Mouse (Mus musculus): ENCODE data around the gene Ube2q2. TPM values are rescaled to one million over a fixed set of nuclear protein-coding genes. Genes with fewer than 3 reads are reported as not detected.
A peak's percentile ranks its signal among the peaks of the same experiment; 100 is the strongest.
"Not testable (repeated sequence)": the region's sequence is repeated elsewhere in the genome, so short reads cannot be mapped to it uniquely, and the experiment has no call there.

Ube2q2 gene
- polyA plus RNA-seq (2015; fragmentation: Nextera tagmentation; extraction: Ambion mirVana) = 29.7 and 30.6 TPM in 2 replicates

- under 1% methylated on average over 58 of the region's 81 CpGs for WGBS
- Histone ChIP-seq H3K9me3 (no peaks in the 10 kb centered on the region), H3K4me1 (replicated peaks) (peaks cover 2% of the 10 kb centered on the region; the same call in 1 of the 2 replicates), H3K27ac (peak within 1 kb of the TSS; percentile 66), H3K4me2 (replicated peaks) (peak within 1 kb of the TSS; percentile 93), H3K4me3 (replicated peaks) (peak within 1 kb of the TSS; percentile 79), H3K9ac (peak within 1 kb of the TSS; percentile 85), H3K36me3 (no peaks in the 10 kb centered on the region), H3K27me3 (replicated peaks) (no peaks in the 10 kb centered on the region)
- peak; percentile 93 for ATAC-seq
Measured at GRCm38 (mm10) chr9:55148854-55149498, at the start of gene Ube2q2. Ube2q2 (plus strand) TSS chr9:55148854.

GRCm38 (mm10) chr9:55101117-55101516 is 47.5 kb upstream of the Ube2q2 start:
- H3K27me3 ChIP-seq (replicated peaks) = no peaks in the 10 kb centered on the region
- no peak for ATAC-seq
- no peaks in the 10 kb centered on the region for H3K4me1 ChIP-seq (replicated peaks)

GRCm38 (mm10) chr9:55102186-55102835 is 46.3 kb upstream of the Ube2q2 start:
- Histone ChIP-seq H3K4me3 (replicated peaks) (no peak overlapping the region), H3K4me1 (replicated peaks) (no peaks in the 10 kb centered on the region), H3K4me2 (replicated peaks) (no peak overlapping the region), H3K36me3 (no peaks in the 10 kb centered on the region), H3K9ac (no peak overlapping the region), H3K27ac (no peak overlapping the region), H3K9me3 (no peaks in the 10 kb centered on the region), H3K27me3 (replicated peaks) (no peaks in the 10 kb centered on the region)
- 87% methylated on average over 8 of the region's 8 CpGs for WGBS
- no peak for ATAC-seq

More at GRCm38 (mm10) chr9:55101117-55101516, 47.5 kb upstream of the Ube2q2 start:
- Histone ChIP-seq H3K9me3 (no peaks in the 10 kb centered on the region), H3K4me3 (replicated peaks) (no peak overlapping the region), H3K36me3 (no peaks in the 10 kb centered on the region), H3K27ac (no peak overlapping the region), H3K9ac (no peak overlapping the region), H3K4me2 (replicated peaks) (no peak overlapping the region)
- 46% methylated on average over 3 of the region's 3 CpGs for WGBS

GRCm38 (mm10) chr9:55102931-55103630 is 45.6 kb upstream of the Ube2q2 start:
- 82% methylated on average over 5 of the region's 5 CpGs for WGBS
- Histone ChIP-seq H3K27ac (no peak overlapping the region), H3K27me3 (replicated peaks) (no peaks in the 10 kb centered on the region), H3K4me2 (replicated peaks) (no peak overlapping the region), H3K9ac (no peak overlapping the region), H3K36me3 (no peaks in the 10 kb centered on the region), H3K9me3 (no peaks in the 10 kb centered on the region), H3K4me1 (replicated peaks) (no peaks in the 10 kb centered on the region), H3K4me3 (replicated peaks) (no peak overlapping the region)
- ATAC-seq = no peak

GRCm38 (mm10) chr9:55110059-55110834 is 38.4 kb upstream of the Ube2q2 start:
- ATAC-seq = peak; percentile 94
- Histone ChIP-seq H3K27ac (no peak overlapping the region), H3K4me1 (replicated peaks) (no peaks in the 10 kb centered on the region), H3K4me3 (replicated peaks) (no peak overlapping the region), H3K27me3 (replicated peaks) (no peaks in the 10 kb centered on the region), H3K4me2 (replicated peaks) (no peak overlapping the region), H3K36me3 (no peaks in the 10 kb centered on the region), H3K9me3 (no peaks in the 10 kb centered on the region), H3K9ac (no peak overlapping the region)
- 29% methylated on average over 16 of the region's 16 CpGs for WGBS

- H3K4me2 ChIP-seq (replicated peaks); H3K4me3 ChIP-seq (replicated peaks); H3K27ac ChIP-seq; ATAC-seq; H3K27me3 ChIP-seq (replicated peaks); H3K9ac ChIP-seq; H3K36me3 ChIP-seq; H3K4me1 ChIP-seq (replicated peaks); H3K9me3 ChIP-seq: not testable (repeated sequence)
- 15% methylated on average over 3 of the region's 3 CpGs for WGBS
Measured at GRCm38 (mm10) chr9:55110835-55111217, 37.8 kb upstream of the Ube2q2 start.

GRCm38 (mm10) chr9:55114752-55115151 is 33.9 kb upstream of the Ube2q2 start:
- Histone ChIP-seq H3K27me3 (replicated peaks) (no peaks in the 10 kb centered on the region), H3K9ac (no peak overlapping the region), H3K27ac (no peak overlapping the region), H3K4me2 (replicated peaks) (no peak overlapping the region), H3K4me1 (replicated peaks) (no peaks in the 10 kb centered on the region), H3K9me3 (no peaks in the 10 kb centered on the region), H3K36me3 (no peaks in the 10 kb centered on the region), H3K4me3 (replicated peaks) (no peak overlapping the region)
- no peak for ATAC-seq
- 69% methylated on average over 1 of the region's 1 CpGs for WGBS

- no peaks in the 10 kb centered on the region for H3K4me1 ChIP-seq (replicated peaks)
- no peak for ATAC-seq
- no peaks in the 10 kb centered on the region for H3K36me3 ChIP-seq
- H3K9me3 ChIP-seq = no peaks in the 10 kb centered on the region
- no peak overlapping the region for H3K4me3 ChIP-seq (replicated peaks)
- no peak overlapping the region for H3K27ac ChIP-seq
- no peak overlapping the region for H3K4me2 ChIP-seq (replicated peaks)
- H3K27me3 ChIP-seq (replicated peaks) = no peaks in the 10 kb centered on the region
- no peak overlapping the region for H3K9ac ChIP-seq
- WGBS = 92% methylated on average over 5 of the region's 5 CpGs
Measured at GRCm38 (mm10) chr9:55117293-55118055, 31.2 kb upstream of the Ube2q2 start.

GRCm38 (mm10) chr9:55122586-55122985 is 26.1 kb upstream of the Ube2q2 start:
- Histone ChIP-seq H3K4me3 (replicated peaks) (no peak overlapping the region), H3K27ac (no peak overlapping the region), H3K4me1 (replicated peaks) (no peaks in the 10 kb centered on the region)

GRCm38 (mm10) chr9:55125735-55126134 is 22.9 kb upstream of the Ube2q2 start:
- 81% methylated on average over 7 of the region's 7 CpGs for WGBS
- no peaks in the 10 kb centered on the region for H3K36me3 ChIP-seq

More at GRCm38 (mm10) chr9:55122586-55122985, 26.1 kb upstream of the Ube2q2 start:
- no peaks in the 10 kb centered on the region for H3K9me3 ChIP-seq
- no peak for ATAC-seq
- H3K9ac ChIP-seq = no peak overlapping the region
- WGBS = 53% methylated on average over 3 of the region's 3 CpGs
- H3K36me3 ChIP-seq = no peaks in the 10 kb centered on the region
- H3K4me2 ChIP-seq (replicated peaks) = no peak overlapping the region
- no peaks in the 10 kb centered on the region for H3K27me3 ChIP-seq (replicated peaks)

GRCm38 (mm10) chr9:55126295-55126694 is 22.4 kb upstream of the Ube2q2 start:
- Histone ChIP-seq H3K4me1 (replicated peaks) (no peaks in the 10 kb centered on the region), H3K27ac (no peak overlapping the region), H3K27me3 (replicated peaks) (no peaks in the 10 kb centered on the region), H3K4me3 (replicated peaks) (no peak overlapping the region), H3K4me2 (replicated peaks) (no peak overlapping the region), H3K9ac (no peak overlapping the region), H3K36me3 (no peaks in the 10 kb centered on the region), H3K9me3 (no peaks in the 10 kb centered on the region)
- ATAC-seq = no peak
- WGBS = 84% methylated on average over 1 of the region's 1 CpGs

More at GRCm38 (mm10) chr9:55125735-55126134, 22.9 kb upstream of the Ube2q2 start:
- H3K4me1 ChIP-seq (replicated peaks) = no peaks in the 10 kb centered on the region
- no peak overlapping the region for H3K4me3 ChIP-seq (replicated peaks)
- H3K9me3 ChIP-seq = no peaks in the 10 kb centered on the region
- ATAC-seq = no peak
- H3K27ac ChIP-seq = no peak overlapping the region
- H3K4me2 ChIP-seq (replicated peaks) = no peak overlapping the region
- no peak overlapping the region for H3K9ac ChIP-seq
- no peaks in the 10 kb centered on the region for H3K27me3 ChIP-seq (replicated peaks)
